Mouse (Mus musculus): ENCODE results near the gene Gm49368.

Gm49368 gene

GRCm38 (mm10) chr7:128056917-128057444 is 5.5 kb upstream of the Gm49368 start:
- no peak for ATAC-seq (ENCODE audit: insufficient number of reproducible peaks, low FRiP score, low TSS enrichment)

GRCm38 (mm10) chr7:128057860-128058259 is 4.6 kb upstream of the Gm49368 start:
- no peak for ATAC-seq (ENCODE audit: insufficient number of reproducible peaks, low FRiP score, low TSS enrichment)

GRCm38 (mm10) chr7:128058576-128058975 is 3.9 kb upstream of the Gm49368 start:
- ATAC-seq (ENCODE audit: insufficient number of reproducible peaks, low FRiP score, low TSS enrichment), result no peak

- ATAC-seq (ENCODE audit: insufficient number of reproducible peaks, low FRiP score, low TSS enrichment), result no peak
These were observed 3.4 kb upstream of the Gm49368 start for GRCm38 (mm10) chr7:128059091-128059490.

GRCm38 (mm10) chr7:128063211-128063781 is 813 bp downstream of the Gm49368 start:
- ATAC-seq (ENCODE audit: insufficient number of reproducible peaks, low FRiP score, low TSS enrichment), result no peak

GRCm38 (mm10) chr7:128065547-128065946 is 3.1 kb downstream of the Gm49368 start:
- no peak for ATAC-seq (ENCODE audit: insufficient number of reproducible peaks, low FRiP score, low TSS enrichment)

GRCm38 (mm10) chr7:128067847-128068246 is 5.4 kb downstream of the Gm49368 start:
- ATAC-seq (ENCODE audit: insufficient number of reproducible peaks, low FRiP score, low TSS enrichment), result no peak

- ATAC-seq (ENCODE audit: insufficient number of reproducible peaks, low FRiP score, low TSS enrichment), result no peak
These were observed 7.4 kb downstream of the Gm49368 start for GRCm38 (mm10) chr7:128069844-128070243.

- no peak for ATAC-seq (ENCODE audit: insufficient number of reproducible peaks, low FRiP score, low TSS enrichment)
These were observed 9.3 kb downstream of the Gm49368 start for GRCm38 (mm10) chr7:128071816-128072215.

GRCm38 (mm10) chr7:128080012-128080411 is 17.5 kb downstream of the Gm49368 start:
- no peak for ATAC-seq (ENCODE audit: insufficient number of reproducible peaks, low FRiP score, low TSS enrichment)

- ATAC-seq (ENCODE audit: insufficient number of reproducible peaks, low FRiP score, low TSS enrichment), result no peak
These were observed 26.7 kb downstream of the Gm49368 start for GRCm38 (mm10) chr7:128089141-128089540.

- no peak for ATAC-seq (ENCODE audit: insufficient number of reproducible peaks, low FRiP score, low TSS enrichment)
These were observed 35.7 kb downstream of the Gm49368 start for GRCm38 (mm10) chr7:128098135-128098534.

GRCm38 (mm10) chr7:128100742-128101357 is 38.4 kb downstream of the Gm49368 start:
- no peak for ATAC-seq (ENCODE audit: insufficient number of reproducible peaks, low FRiP score, low TSS enrichment)

GRCm38 (mm10) chr7:128105246-128105645 is 42.8 kb downstream of the Gm49368 start:
- no peak for ATAC-seq (ENCODE audit: insufficient number of reproducible peaks, low FRiP score, low TSS enrichment)

- no peak for ATAC-seq (ENCODE audit: insufficient number of reproducible peaks, low FRiP score, low TSS enrichment)
These were observed 45.0 kb downstream of the Gm49368 start for GRCm38 (mm10) chr7:128107462-128107861.

- ATAC-seq (ENCODE audit: insufficient number of reproducible peaks, low FRiP score, low TSS enrichment), result no peak
These were observed 47.8 kb downstream of the Gm49368 start for GRCm38 (mm10) chr7:128110314-128110713.

- no peak for ATAC-seq (ENCODE audit: insufficient number of reproducible peaks, low FRiP score, low TSS enrichment)
These were observed 49.6 kb downstream of the Gm49368 start for GRCm38 (mm10) chr7:128112131-128112530.

GRCm38 (mm10) chr7:128114371-128115105 is 52.1 kb downstream of the Gm49368 start:
- ATAC-seq (ENCODE audit: insufficient number of reproducible peaks, low FRiP score, low TSS enrichment), result no peak

- ATAC-seq (ENCODE audit: insufficient number of reproducible peaks, low FRiP score, low TSS enrichment), result no peak
These were observed 52.9 kb downstream of the Gm49368 start for GRCm38 (mm10) chr7:128115211-128115958.

- ATAC-seq (ENCODE audit: insufficient number of reproducible peaks, low FRiP score, low TSS enrichment), result no peak
These were observed 53.9 kb downstream of the Gm49368 start for GRCm38 (mm10) chr7:128116396-128116795.
